Mouse (Mus musculus) limb, embryonic 14.5 days (tissue): ENCODE data around the gene Stpg2. TPM values are rescaled to one million over a fixed set of nuclear protein-coding genes. Genes with fewer than 3 reads are reported as not detected.

Experiments used
- ATAC-seq: fragments of 200-750 bp; cut with Nextera tagmentation; 2 replicates; pipeline ENCODE4 v1.8.0; 2017; ENCODE audit warnings: low read depth, moderate number of reproducible peaks, moderate TSS enrichment; ENCODE audit not compliant: low FRiP score
- DNase-seq: peaks from one replicate; pipeline ENCODE4 v3.0.0-alpha.2; 2015; ENCODE audit warnings: low spot score
- H3K27ac ChIP-seq: fragments of 300-500 bp; sonication (generic); replicated peaks from 2 replicates; pipeline ENCODE4 v1.5.1; 2014; ENCODE audit warnings: low read depth, mild to moderate bottlenecking, low read length, moderate library complexity, mixed read lengths
- H3K27me3 ChIP-seq: fragments of 300-500 bp; sonication (generic); 2 replicates; pipeline ENCODE4 v1.6.1; 2014; ENCODE audit warnings: low read length, mixed read lengths; ENCODE audit not compliant: control insufficient read depth, insufficient read depth
- H3K36me3 ChIP-seq: fragments of 300-500 bp; sonication (generic); 2 replicates; pipeline ENCODE4 v1.6.1; 2014; ENCODE audit warnings: mild to moderate bottlenecking, low read length, moderate library complexity, mixed read lengths; ENCODE audit not compliant: control insufficient read depth, insufficient read depth
- H3K4me1 ChIP-seq: fragments of 300-500 bp; sonication (generic); 2 replicates; pipeline ENCODE4 v1.6.1; 2014; ENCODE audit warnings: antibody characterized with exemption, low read length, mixed read lengths; ENCODE audit not compliant: control insufficient read depth, insufficient read depth
- H3K4me2 ChIP-seq: fragments of 300-500 bp; sonication (generic); replicated peaks from 2 replicates; pipeline ENCODE4 v1.6.1; 2014; ENCODE audit warnings: low read depth, mild to moderate bottlenecking, low read length, moderate library complexity; ENCODE audit not compliant: severe bottlenecking
- H3K4me3 ChIP-seq: fragments of 300-500 bp; sonication (generic); replicated peaks from 2 replicates; pipeline ENCODE4 v1.5.1; 2014; ENCODE audit warnings: low read length
- H3K9ac ChIP-seq: fragments of 300-500 bp; sonication (generic); 2 replicates; pipeline ENCODE4 v1.6.1; 2014; ENCODE audit warnings: mild to moderate bottlenecking, low read depth, low read length, moderate library complexity; ENCODE audit not compliant: severe bottlenecking
- H3K9me3 ChIP-seq: fragments of 300-500 bp; sonication (generic); 2 replicates; pipeline ENCODE4 v1.6.1; 2016; ENCODE audit warnings: low read length; ENCODE audit not compliant: control insufficient read depth
- POLR2A ChIP-seq: fragments of 200-500 bp; IDR thresholded peaks from 2 replicates; pipeline ENCODE4 v1.8.0; 2012; ENCODE audit warnings: inconsistent platforms, mild to moderate bottlenecking, moderate library complexity, borderline replicate concordance; ENCODE audit not compliant: insufficient read depth, insufficient read length; ENCODE audit errors: extremely low read depth
- WGBS: fragments of 180-500 bp; shearing (Covaris S2); extraction: QIAGEN DNeasy Blood & Tissue Kit; methylation state at CpG from one replicate; pipeline ENCODE4 v1.1.7; 2014; 5-methylcytosine and 5-hydroxymethylcytosine counted together
- polyA plus RNA-seq, 2 experiments: library from polyadenylated mRNA; depleted of rRNA in 1 of 2; stranded (reverse) in 1 of 2; unstranded in 1 of 2; fragments of >200 nt; fragmentation: Nextera tagmentation in 1 of 2; extraction: Ambion mirVana in 1 of 2; gene quantifications; 2 replicates each; pipeline versions ENCODE4 v1.2.1 to v1.2.3; 2012 to 2014

Stpg2 gene
- polyA plus RNA-seq, 2 experiments, result not detected

GRCm38 (mm10) chr3:139308078-139308809 lies 102.8 kb downstream of the Stpg2 start:
- no peaks in the 10 kb centered on the region for H3K4me1 ChIP-seq
- no peak for TF ChIP-seq POLR2A
- no peak overlapping the region for H3K27ac ChIP-seq
- no peaks in the 10 kb centered on the region for H3K27me3 ChIP-seq
- 25% methylated on average over 7 of the region's 7 CpGs for WGBS
- no peak for ATAC-seq
- H3K4me3 ChIP-seq, result no peak overlapping the region
- H3K4me2 ChIP-seq, result no peak overlapping the region
- no peaks in the 10 kb centered on the region for H3K36me3 ChIP-seq
- no peak overlapping the region for H3K9ac ChIP-seq
- no peak for DNase-seq
- no peaks in the 10 kb centered on the region for H3K9me3 ChIP-seq

DNA sequence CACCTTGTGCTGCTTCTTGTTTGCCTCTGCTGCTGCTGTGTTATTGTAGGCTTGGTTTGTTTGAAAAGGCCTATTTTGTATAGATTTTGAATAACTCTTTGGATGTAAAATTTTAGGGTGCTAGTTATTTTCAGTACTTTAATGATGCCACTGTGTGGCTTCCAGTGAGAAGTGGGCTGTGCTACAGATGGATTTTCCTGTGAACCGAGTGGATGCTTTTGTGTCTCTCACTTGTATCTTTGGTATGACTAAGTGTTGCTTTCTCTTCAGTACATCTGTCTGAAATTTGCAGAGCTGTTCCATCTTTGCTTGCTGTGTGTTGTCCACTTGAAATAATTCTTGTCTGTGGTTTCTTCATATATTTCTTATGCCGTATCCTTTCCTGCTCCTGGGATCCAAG lies 106.2 kb downstream of the Stpg2 start:
- Histone ChIP-seq H3K27ac (no peak overlapping the region), H3K4me3 (no peak overlapping the region), H3K4me1 (no peaks in the 10 kb centered on the region), H3K36me3 (no peaks in the 10 kb centered on the region), H3K9me3 (no peaks in the 10 kb centered on the region), H3K27me3 (no peaks in the 10 kb centered on the region), H3K4me2 (no peak overlapping the region), H3K9ac (no peak overlapping the region)
- WGBS, result 86% methylated on average over 2 of the region's 2 CpGs
- DNase-seq (no peak), ATAC-seq (no peak)
- no peak for TF ChIP-seq POLR2A

DNA sequence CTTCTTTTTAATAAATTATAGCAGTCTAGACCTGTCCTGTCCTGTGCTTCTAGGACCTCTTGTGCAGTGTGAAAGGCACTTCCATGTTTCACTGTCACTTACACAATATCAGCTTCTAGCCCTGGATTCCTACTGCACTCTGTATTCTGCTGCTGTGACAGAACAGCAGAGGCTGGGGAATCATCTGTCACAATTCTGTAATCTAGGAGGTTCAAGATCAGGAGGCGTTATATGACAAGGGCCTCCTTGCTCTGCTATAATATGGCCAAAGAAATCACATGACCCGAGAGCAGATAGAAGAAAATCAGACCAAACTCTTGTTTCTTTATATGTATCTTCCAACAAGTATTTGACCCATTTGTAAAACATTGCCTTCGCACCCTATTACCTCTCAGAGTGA lies 175.0 kb downstream of the Stpg2 start:
- ATAC-seq, result no peak
- Histone ChIP-seq H3K27ac (no peak overlapping the region), H3K27me3 (no peaks in the 10 kb centered on the region), H3K9ac (no peak overlapping the region), H3K4me2 (no peak overlapping the region), H3K4me3 (no peak overlapping the region), H3K4me1 (no peaks in the 10 kb centered on the region), H3K9me3 (no peaks in the 10 kb centered on the region), H3K36me3 (no peaks in the 10 kb centered on the region)
- TF ChIP-seq POLR2A, result no peak
- DNase-seq, result no peak
- WGBS, result 90% methylated on average over 3 of the region's 3 CpGs

GRCm38 (mm10) chr3:139397077-139397865 lies 191.8 kb downstream of the Stpg2 start:
- H3K9me3 ChIP-seq, result no peaks in the 10 kb centered on the region
- DNase-seq, result no peak
- H3K27me3 ChIP-seq, result no peaks in the 10 kb centered on the region
- no peak overlapping the region for H3K4me2 ChIP-seq
- H3K4me3 ChIP-seq, result no peak overlapping the region
- no peak for TF ChIP-seq POLR2A
- WGBS, result 72% methylated on average over 9 of the region's 9 CpGs
- H3K9ac ChIP-seq, result no peak overlapping the region
- ATAC-seq, result no peak
- no peaks in the 10 kb centered on the region for H3K4me1 ChIP-seq
- H3K36me3 ChIP-seq, result no peaks in the 10 kb centered on the region
- H3K27ac ChIP-seq, result no peak overlapping the region

- no peaks in the 10 kb centered on the region for H3K27me3 ChIP-seq
- 87% methylated on average over 3 of the region's 3 CpGs for WGBS
- no peak overlapping the region for H3K27ac ChIP-seq
- H3K9me3 ChIP-seq, result no peaks in the 10 kb centered on the region
- H3K4me2 ChIP-seq, result no peak overlapping the region
- TF ChIP-seq POLR2A, result no peak
- H3K4me1 ChIP-seq, result no peaks in the 10 kb centered on the region
- H3K4me3 ChIP-seq, result no peak overlapping the region
- no peak overlapping the region for H3K9ac ChIP-seq
- no peak for DNase-seq
- no peak for ATAC-seq
- H3K36me3 ChIP-seq, result no peaks in the 10 kb centered on the region
Observed at GRCm38 (mm10) chr3:139404673-139405072, 199.2 kb downstream of the Stpg2 start.
